Mouse (Mus musculus): ENCODE results near the gene Daxx.

Gene Daxx

GRCm38 (mm10) chr17:33920282-33921097 lies 11.3 kb downstream of the Daxx start:
- DNase-seq (ENCODE audit: low spot score): peak; percentile 85

GRCm38 (mm10) chr17:33921361-33921760 lies 12.1 kb downstream of the Daxx start:
- no peak for DNase-seq (ENCODE audit: low spot score)

- no peak for DNase-seq (ENCODE audit: low spot score)
Observed at GRCm38 (mm10) chr17:33924577-33925283, 15.5 kb downstream of the Daxx start.

GRCm38 (mm10) chr17:33925406-33926116 lies 16.3 kb downstream of the Daxx start:
- no peak for DNase-seq (ENCODE audit: low spot score)

- DNase-seq (ENCODE audit: low spot score): no peak
Observed at GRCm38 (mm10) chr17:33926207-33926932, 17.2 kb downstream of the Daxx start.

DNA sequence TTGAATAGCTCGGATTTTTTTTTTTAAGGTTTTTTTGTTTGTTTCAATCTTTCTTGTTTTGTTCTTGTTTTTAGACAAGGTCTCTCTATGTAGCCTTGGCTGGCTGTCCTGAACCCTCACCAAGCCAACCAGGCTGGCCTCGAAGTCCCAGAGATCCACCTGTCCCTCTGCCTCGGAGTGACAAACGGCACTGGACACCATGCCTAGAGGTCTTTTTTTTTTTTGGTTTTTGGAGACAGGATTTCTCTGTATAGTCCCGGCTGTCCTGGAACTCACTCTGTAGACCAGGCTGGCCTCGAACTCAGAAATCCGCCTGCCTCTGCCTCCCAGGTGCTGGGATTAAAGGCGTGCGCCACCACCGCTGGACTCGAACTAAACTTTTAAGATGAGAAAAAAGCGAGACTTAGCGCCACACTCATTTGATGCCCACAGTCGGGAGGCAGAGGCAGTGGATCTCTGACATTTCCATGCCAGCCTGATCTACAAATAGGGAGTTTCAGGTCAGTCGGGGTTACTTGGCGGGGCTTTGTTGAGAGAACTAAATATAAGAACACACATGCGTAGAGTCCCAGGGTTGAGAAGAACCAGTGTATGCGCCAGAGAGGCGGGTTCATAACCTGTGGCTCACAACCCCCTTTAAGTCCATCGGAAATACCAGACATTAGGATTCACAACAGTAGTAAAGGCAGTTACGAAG lies 19.2 kb downstream of the Daxx start:
- no peak for DNase-seq (ENCODE audit: low spot score)

- DNase-seq (ENCODE audit: low spot score): peak; percentile 91
Observed at GRCm38 (mm10) chr17:33929371-33930279, 20.4 kb downstream of the Daxx start, which contains the start of gene Rgl2. Gene Rgl2, plus strand, starts transcription at chr17:33929543.

- DNase-seq (ENCODE audit: low spot score): peak; percentile 76
Observed at GRCm38 (mm10) chr17:33930280-33931158, 21.3 kb downstream of the Daxx start.

- DNase-seq (ENCODE audit: low spot score): no peak
Observed at GRCm38 (mm10) chr17:33931159-33931866, 22.1 kb downstream of the Daxx start.

GRCm38 (mm10) chr17:33931947-33932346 lies 22.7 kb downstream of the Daxx start:
- no peak for DNase-seq (ENCODE audit: low spot score)

- DNase-seq (ENCODE audit: low spot score): no peak
Observed at GRCm38 (mm10) chr17:33932448-33932847, 23.2 kb downstream of the Daxx start.

DNA sequence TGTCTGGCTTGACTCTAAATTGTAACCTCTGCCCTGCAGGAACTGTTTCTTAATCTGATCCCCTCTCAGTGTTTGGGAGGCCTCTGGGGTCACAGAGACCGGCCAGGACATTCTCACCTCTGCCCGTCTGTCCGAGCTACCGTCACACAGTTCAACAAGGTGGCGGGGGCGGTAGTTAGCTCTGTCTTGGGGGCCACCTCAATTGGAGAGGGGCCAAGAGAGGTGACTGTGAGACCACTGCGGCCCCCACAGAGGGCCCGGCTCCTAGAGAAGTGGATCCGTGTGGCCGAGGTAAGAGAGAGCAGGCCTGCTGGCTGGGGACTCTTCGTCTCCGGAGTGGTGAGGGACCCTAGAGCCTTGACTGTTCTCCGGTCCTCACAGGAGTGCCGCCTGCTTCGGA lies 23.8 kb downstream of the Daxx start:
- no peak for DNase-seq (ENCODE audit: low spot score)

DNA sequence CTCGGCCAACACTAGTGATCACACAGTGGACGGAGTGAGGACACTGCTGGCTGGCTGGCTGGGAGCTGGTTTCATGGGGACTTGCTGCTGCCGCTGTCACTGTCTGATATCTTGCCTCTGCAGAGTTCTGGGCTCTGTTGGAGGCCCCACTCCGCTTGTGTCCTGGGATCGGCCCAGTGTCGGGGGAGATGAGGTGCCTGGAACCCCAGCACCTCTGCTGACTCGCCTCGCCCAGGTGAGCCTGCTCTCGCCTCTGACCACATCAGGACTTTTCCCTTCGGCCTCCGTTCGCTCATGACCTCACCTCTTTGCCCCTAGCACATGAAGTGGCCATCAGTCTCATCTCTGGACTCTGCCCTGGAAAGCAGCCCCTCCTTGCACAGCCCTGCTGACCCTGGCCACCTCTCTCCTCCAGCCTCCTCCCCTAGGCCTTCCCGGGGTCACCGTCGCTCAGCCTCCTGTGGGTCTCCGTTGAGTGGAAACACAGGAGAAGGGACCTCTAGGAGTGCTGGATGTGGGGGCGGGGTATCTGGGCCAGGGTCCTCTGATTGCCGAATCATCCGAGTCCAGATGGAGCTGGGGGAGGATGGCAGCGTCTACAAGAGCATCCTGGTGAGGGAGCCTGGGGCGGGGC lies 26.3 kb downstream of the Daxx start:
- no peak for DNase-seq (ENCODE audit: low spot score)

- no peak for DNase-seq (ENCODE audit: low spot score)
Observed at GRCm38 (mm10) chr17:33936993-33937392, 27.8 kb downstream of the Daxx start.

DNA sequence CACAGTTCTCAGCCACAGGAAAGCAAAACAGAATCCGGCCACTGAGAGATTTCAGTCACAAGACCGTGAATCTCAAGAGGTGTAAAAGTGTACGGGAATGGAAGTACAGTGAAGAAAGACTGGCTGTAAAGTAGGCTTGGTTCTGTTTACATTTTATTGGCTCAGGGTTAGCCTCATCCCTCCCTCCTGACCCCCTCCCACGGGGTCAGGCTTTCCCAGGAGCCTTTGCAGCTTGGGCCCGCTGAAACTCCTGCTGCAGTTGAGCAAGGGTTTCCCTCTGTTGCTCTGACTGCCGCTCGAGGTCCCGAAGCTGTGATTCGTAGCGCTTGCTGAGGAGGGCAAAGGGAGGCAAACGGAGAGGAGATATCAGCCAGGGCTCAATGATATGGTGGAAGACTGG lies 29.6 kb downstream of the Daxx start:
- DNase-seq (ENCODE audit: low spot score): no peak

DNA sequence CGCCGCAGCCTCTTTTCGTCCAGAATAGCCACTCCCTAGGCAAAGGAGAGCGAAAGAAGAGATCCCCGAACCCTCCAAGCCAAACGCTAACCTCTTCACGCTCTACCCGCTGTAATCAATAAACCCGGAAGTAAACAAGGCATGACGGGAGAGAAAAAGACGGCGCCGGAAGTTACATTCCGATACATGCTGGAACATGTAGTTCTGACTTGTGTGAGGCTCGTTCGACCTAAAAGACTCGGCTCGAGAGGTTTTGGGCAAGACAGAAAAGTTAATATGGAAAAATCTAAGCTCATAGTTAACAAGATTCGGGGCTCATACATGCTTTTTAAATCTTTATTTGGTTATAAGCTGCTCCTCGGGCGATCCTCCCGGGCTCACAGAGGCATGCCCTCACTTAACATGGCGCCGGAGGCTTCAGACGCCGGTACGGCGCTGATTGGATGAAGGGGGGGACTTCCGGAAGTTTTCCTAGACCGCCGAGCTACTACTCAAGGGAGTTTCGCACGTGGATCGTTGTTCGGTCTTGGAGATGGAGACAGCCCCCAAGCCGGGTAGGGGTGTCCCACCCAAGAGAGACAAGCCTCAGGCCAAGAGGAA lies 31.1 kb downstream of the Daxx start, which contains the start of the genes Pfdn6 and Wdr46:
Gene Pfdn6 (minus strand): TSS at position 138 of the 600 bp plus-strand sequence.
Gene Wdr46 (plus strand): TSS at position 455 of the 600 bp plus-strand sequence.
- peak; percentile 86 for DNase-seq (ENCODE audit: low spot score)

GRCm38 (mm10) chr17:33940981-33941380 lies 31.8 kb downstream of the Daxx start:
- no peak for DNase-seq (ENCODE audit: low spot score)

GRCm38 (mm10) chr17:33941381-33941780 lies 32.2 kb downstream of the Daxx start:
- no peak for DNase-seq (ENCODE audit: low spot score)
